Mouse (Mus musculus): Measurements from ENCODE around the gene Kcnk3. TPM values are rescaled to one million over a fixed set of nuclear protein-coding genes. Genes with fewer than 3 reads are reported as not detected.
A peak's percentile ranks its signal among the peaks of the same experiment; 100 is the strongest.

Gene Kcnk3
- total and polyA plus RNA-seq, 2 experiments from 2014 or later = 45.3 to 70.0 TPM

DNA sequence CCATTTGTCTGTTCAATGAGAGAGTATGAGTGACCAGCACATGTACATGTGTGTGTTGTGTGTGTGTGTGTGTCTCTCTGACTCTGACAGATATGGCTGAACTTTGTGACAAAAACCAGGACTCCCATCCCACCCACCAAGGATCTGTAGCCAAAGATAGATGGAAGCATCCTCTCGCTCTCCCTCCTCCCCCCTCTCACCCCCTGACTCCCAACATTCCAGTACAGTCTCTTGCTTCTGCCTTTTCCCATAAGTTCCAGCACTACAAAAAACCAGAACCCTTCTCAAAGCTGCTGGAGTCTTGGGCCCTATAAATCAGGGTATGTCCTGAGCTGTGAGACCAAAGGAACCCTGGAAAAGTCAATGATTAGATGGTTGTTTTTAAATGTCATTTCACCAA is 19.5 kb upstream of the Kcnk3 start:
- peaks cover 6% of the 10 kb centered on the region; the same call in 1 of the 2 replicates for H3K4me1 ChIP-seq (ENCODE audit: control insufficient read depth, insufficient read depth)
- TF ChIP-seq EP300 (IDR thresholded peaks at IDR 0.05; ENCODE audit: low read depth) (no peak), CTCF (IDR thresholded peaks at IDR 0.05; ENCODE audit: low read depth) (no peak)
- H3K9ac ChIP-seq (replicated peaks; ENCODE audit: low read depth, low read length) = no peak overlapping the region
- ATAC-seq (ENCODE audit: insufficient read depth, low read depth) (no peak), DNase-seq (ENCODE audit: low spot score) (no peak)
- no peaks in the 10 kb centered on the region for H3K9me3 ChIP-seq (replicated peaks; ENCODE audit: control insufficient read depth, low read length)
- no peak overlapping the region for H3K27ac ChIP-seq (ENCODE audit: low read depth)
- H3K27me3 ChIP-seq (ENCODE audit: control insufficient read depth, insufficient read depth, low read length) = no peaks in the 10 kb centered on the region
- no peak overlapping the region for H3K4me3 ChIP-seq (ENCODE audit: low read depth, low read length)
- H3K36me3 ChIP-seq (replicated peaks; ENCODE audit: control insufficient read depth, insufficient read depth, low read length) = no peaks in the 10 kb centered on the region
- no peak overlapping the region for H3K4me2 ChIP-seq (ENCODE audit: low read depth, low read length)
- 81% methylated on average over 1 of the region's 1 CpGs for WGBS

DNA sequence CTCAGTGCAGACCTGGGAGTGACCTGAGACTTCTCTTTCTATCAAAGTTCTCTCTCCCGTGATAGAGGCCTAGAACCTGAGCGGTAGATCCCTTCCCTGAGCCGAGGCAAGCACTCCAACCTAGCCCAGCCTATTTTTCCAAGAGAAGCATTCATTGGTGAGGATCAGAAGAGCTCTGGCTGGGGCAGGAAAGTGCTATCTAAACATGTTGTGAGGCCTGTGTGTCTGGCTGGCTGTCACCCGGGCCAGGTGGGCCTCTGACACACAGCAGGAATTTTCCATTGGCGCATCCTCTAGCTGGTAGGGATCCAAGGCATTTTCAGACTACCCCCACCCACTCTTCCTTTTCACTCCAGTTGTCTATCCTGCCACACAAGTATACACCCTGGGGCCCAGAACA is 16.1 kb upstream of the Kcnk3 start:
- H3K27ac ChIP-seq (ENCODE audit: low read depth) = peak overlapping the region; percentile 68
- WGBS = 25% methylated on average over 5 of the region's 5 CpGs
- no peak for DNase-seq (ENCODE audit: low spot score)

DNA sequence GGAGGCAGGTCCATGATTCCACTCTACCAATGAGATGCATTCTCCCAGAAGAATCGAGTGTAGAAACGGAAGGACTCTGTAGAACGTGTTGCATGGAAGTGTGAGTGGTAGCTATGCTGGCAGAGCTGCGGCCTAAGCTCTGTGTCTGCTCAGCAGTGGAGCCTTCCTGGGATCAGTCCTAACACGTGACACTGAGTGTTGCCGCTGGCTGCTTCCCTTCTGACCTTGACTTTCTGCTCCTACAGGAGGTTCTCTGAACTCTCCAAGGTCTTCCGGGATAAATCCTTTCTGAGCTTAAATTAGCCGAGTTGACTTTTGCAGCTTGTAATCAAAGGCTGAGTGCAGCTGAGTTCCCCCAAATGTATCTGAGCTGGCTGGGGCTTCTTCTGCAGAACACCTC is 13.6 kb upstream of the Kcnk3 start:
- peak; percentile 72 for DNase-seq (ENCODE audit: low spot score)
- no peaks in the 10 kb centered on the region for H3K36me3 ChIP-seq (replicated peaks; ENCODE audit: control insufficient read depth, insufficient read depth, low read length)
- H3K27ac ChIP-seq (ENCODE audit: low read depth) = peak overlapping the region; percentile 68
- H3K27me3 ChIP-seq (ENCODE audit: control insufficient read depth, insufficient read depth, low read length) = no peaks in the 10 kb centered on the region
- H3K4me2 ChIP-seq (ENCODE audit: low read depth, low read length) = no peak overlapping the region
- peak; percentile 66 for ATAC-seq (ENCODE audit: insufficient read depth, low read depth)
- TF ChIP-seq EP300 (IDR thresholded peaks at IDR 0.05; ENCODE audit: low read depth) = no peak
- TF ChIP-seq CTCF (IDR thresholded peaks at IDR 0.05; ENCODE audit: low read depth) = no peak
- H3K9ac ChIP-seq (replicated peaks; ENCODE audit: low read depth, low read length) = no peak overlapping the region
- H3K4me3 ChIP-seq (ENCODE audit: low read depth, low read length) = no peak overlapping the region
- 55% methylated on average over 8 of the region's 8 CpGs for WGBS
- H3K4me1 ChIP-seq (ENCODE audit: control insufficient read depth, insufficient read depth) = peaks cover 43% of the 10 kb centered on the region
- H3K9me3 ChIP-seq (replicated peaks; ENCODE audit: control insufficient read depth, low read length) = no peaks in the 10 kb centered on the region

More for the DNA sequence above, 16.1 kb upstream of the Kcnk3 start:
- no peaks in the 10 kb centered on the region for H3K9me3 ChIP-seq (replicated peaks; ENCODE audit: control insufficient read depth, low read length)
- TF ChIP-seq CTCF (IDR thresholded peaks at IDR 0.05; ENCODE audit: low read depth) (no peak), EP300 (IDR thresholded peaks at IDR 0.05; ENCODE audit: low read depth) (0 out of 2 replicates have a peak, but pooled peaks have one; percentile 16)
- no peaks in the 10 kb centered on the region for H3K36me3 ChIP-seq (replicated peaks; ENCODE audit: control insufficient read depth, insufficient read depth, low read length)
- no peaks in the 10 kb centered on the region for H3K27me3 ChIP-seq (ENCODE audit: control insufficient read depth, insufficient read depth, low read length)
- H3K9ac ChIP-seq (replicated peaks; ENCODE audit: low read depth, low read length) = no peak overlapping the region
- H3K4me3 ChIP-seq (ENCODE audit: low read depth, low read length) = no peak overlapping the region
- peaks cover 20% of the 10 kb centered on the region for H3K4me1 ChIP-seq (ENCODE audit: control insufficient read depth, insufficient read depth)
- H3K4me2 ChIP-seq (ENCODE audit: low read depth, low read length) = no peak overlapping the region
- peak; percentile 54; the same call in 1 of the 2 replicates for ATAC-seq (ENCODE audit: insufficient read depth, low read depth)

DNA sequence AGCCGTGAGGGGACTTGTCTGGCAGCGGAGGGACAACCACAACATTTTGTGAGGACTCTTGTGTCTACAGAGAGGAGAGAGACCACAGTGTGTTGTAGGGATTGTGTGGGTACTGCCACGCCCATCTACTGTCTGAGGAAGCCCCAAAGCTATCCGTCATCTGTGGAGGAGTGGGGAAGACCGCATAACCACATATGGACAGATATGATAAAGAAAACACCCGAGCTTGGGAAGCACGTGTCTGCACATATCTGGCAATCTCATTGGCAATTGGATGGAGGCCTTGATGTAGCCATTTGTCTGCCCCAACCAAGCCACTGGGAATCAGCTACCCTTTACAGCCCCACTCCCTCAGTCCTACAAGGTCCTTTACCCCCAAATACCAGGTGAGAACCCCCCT is 11.7 kb upstream of the Kcnk3 start:
- DNase-seq (ENCODE audit: low spot score) (no peak), ATAC-seq (ENCODE audit: insufficient read depth, low read depth) (no peak)
- no peak overlapping the region for H3K4me3 ChIP-seq (ENCODE audit: low read depth, low read length)
- H3K27ac ChIP-seq (ENCODE audit: low read depth) = 0 out of 2 replicates have a peak overlapping the region, but pooled peaks have one; percentile 86
- H3K9ac ChIP-seq (replicated peaks; ENCODE audit: low read depth, low read length) = no peak overlapping the region
- no peak for TF ChIP-seq CTCF (IDR thresholded peaks at IDR 0.05; ENCODE audit: low read depth)
- no peak for TF ChIP-seq EP300 (IDR thresholded peaks at IDR 0.05; ENCODE audit: low read depth)
- H3K9me3 ChIP-seq (replicated peaks; ENCODE audit: control insufficient read depth, low read length) = no peaks in the 10 kb centered on the region
- H3K4me2 ChIP-seq (ENCODE audit: low read depth, low read length) = no peak overlapping the region
- 75% methylated on average over 7 of the region's 7 CpGs for WGBS
- no peaks in the 10 kb centered on the region for H3K36me3 ChIP-seq (replicated peaks; ENCODE audit: control insufficient read depth, insufficient read depth, low read length)
- H3K27me3 ChIP-seq (ENCODE audit: control insufficient read depth, insufficient read depth, low read length) = no peaks in the 10 kb centered on the region
- peaks cover 52% of the 10 kb centered on the region for H3K4me1 ChIP-seq (ENCODE audit: control insufficient read depth, insufficient read depth)

DNA sequence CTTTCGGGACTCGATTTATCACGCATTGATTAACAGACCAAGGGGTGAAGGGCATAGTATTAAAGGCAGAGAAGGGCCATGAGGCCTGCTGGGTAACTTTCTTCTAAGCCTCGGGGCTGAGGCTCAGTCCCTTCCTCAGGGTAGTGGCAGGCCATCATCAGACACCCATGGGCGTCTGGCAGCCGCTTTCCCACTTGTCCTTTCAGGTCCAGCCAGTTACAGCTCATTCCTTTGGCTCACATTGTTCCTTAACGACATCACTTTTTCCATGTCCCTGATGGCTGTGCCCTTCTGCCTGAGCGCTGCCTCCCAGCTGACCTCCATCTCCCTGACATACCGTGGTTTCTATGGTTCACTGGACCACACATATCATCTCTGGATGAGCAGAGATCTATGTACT is 10.7 kb upstream of the Kcnk3 start:
- H3K4me2 ChIP-seq (ENCODE audit: low read depth, low read length) = no peak overlapping the region
- TF ChIP-seq EP300 (IDR thresholded peaks at IDR 0.05; ENCODE audit: low read depth) = 0 out of 2 replicates have a peak, but pooled peaks have one; percentile 33
- no peak for TF ChIP-seq CTCF (IDR thresholded peaks at IDR 0.05; ENCODE audit: low read depth)
- ATAC-seq (ENCODE audit: insufficient read depth, low read depth) = peak; percentile 75
- H3K36me3 ChIP-seq (replicated peaks; ENCODE audit: control insufficient read depth, insufficient read depth, low read length) = no peaks in the 10 kb centered on the region
- WGBS = 26% methylated on average over 9 of the region's 9 CpGs
- no peaks in the 10 kb centered on the region for H3K9me3 ChIP-seq (replicated peaks; ENCODE audit: control insufficient read depth, low read length)
- 0 out of 2 replicates have a peak overlapping the region, but pooled peaks have one; percentile 11 for H3K9ac ChIP-seq (replicated peaks; ENCODE audit: low read depth, low read length)
- peak overlapping the region; percentile 86 for H3K27ac ChIP-seq (ENCODE audit: low read depth)
- no peaks in the 10 kb centered on the region for H3K27me3 ChIP-seq (ENCODE audit: control insufficient read depth, insufficient read depth, low read length)
- H3K4me3 ChIP-seq (ENCODE audit: low read depth, low read length) = no peak overlapping the region
- DNase-seq (ENCODE audit: low spot score) = peak; percentile 78
- H3K4me1 ChIP-seq (ENCODE audit: control insufficient read depth, insufficient read depth) = peaks cover 54% of the 10 kb centered on the region
